Mouse (Mus musculus) retina, postnatal 1 day (tissue): Measurements from ENCODE around the gene Arcn1.
A peak's percentile ranks its signal among the peaks of the same experiment; 100 is the strongest.

Experiments
- DNase-seq: peaks from one replicate; pipeline ENCODE4 v3.0.0-alpha.2; 2012

Arcn1 gene

DNA sequence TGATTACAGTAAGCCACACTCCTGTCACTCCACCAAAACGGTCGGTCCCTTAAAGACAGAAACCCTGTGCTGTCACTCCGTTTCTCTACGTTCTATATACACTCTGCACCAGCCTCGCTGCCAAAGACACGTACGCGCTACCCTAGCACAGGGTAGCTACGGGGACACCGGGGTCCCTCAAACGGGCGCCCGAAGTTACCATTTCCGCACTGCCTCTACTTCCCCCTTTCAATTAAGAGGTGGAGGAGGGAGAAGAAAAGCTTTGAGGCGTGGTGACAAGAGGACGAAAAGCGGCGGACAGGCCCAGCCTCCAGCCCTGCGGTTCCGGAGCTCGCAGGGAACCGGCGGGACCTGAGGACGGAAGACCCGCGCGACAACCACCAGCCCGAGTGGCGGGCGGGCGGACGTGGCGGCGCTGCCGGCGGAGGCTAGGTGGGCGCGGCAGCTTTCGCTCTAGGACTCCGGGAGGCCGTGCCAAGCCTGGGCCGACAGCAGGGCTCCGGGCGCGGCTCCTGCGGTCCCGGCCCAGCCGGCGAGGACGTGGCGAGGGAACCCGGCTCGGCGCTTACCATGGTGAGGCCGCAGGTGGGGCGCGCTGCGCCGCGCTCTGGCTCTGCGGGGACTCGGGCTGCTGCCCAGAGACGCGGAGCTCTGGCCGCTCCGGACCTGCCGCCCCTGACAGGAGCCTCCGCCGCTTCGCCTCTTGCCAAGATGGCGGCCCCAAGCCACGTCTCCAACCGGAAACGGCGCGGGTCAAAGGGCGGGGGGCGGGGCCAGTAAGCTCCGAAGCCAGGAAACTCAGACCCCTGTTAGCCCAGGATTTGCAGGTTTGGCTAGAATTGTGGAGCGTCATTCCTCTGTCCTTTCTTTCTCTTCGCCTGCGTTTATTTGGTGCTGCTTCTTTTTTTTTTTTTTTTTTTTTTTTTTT is at the start of gene Arcn1, which contains the start of gene Ift46:
TSS of gene Arcn1 (minus strand) at position 745 of the 928 bp plus-strand sequence.
TSS of gene Ift46 (plus strand) at position 808 of the 928 bp plus-strand sequence.
- peak; percentile 95 for DNase-seq

GRCm38 (mm10) chr9:44814179-44814578 is 46.5 kb upstream of the Arcn1 start:
- no peak for DNase-seq

- DNase-seq: no peak
These were observed 42.7 kb upstream of the Arcn1 start for GRCm38 (mm10) chr9:44810316-44810715.

DNA sequence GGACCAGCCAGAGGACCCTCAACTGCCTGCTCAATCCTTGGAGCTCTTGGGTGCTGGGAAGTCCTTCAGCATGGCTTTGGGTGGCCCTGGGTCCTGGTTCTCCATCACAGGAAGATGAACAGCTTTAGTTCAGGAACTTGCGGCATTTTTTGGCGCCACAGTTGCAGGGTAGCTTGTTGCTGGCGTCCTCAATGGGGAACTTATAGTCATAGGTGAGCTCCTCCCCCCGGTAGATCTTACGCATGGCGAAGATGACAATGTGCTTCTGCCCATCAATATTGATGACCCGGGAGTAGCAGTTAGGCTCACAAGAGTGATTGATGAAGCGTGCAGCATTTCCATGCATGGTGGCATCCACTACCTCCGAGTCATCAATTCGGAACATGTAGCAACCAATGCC is 40.1 kb upstream of the Arcn1 start:
- no peak for DNase-seq

- no peak for DNase-seq
These were observed 39.5 kb upstream of the Arcn1 start for GRCm38 (mm10) chr9:44807141-44807540.

GRCm38 (mm10) chr9:44805536-44805935 is 37.9 kb upstream of the Arcn1 start:
- no peak for DNase-seq

- DNase-seq: no peak
These were observed 37.0 kb upstream of the Arcn1 start for GRCm38 (mm10) chr9:44804678-44805077.

- DNase-seq: no peak
These were observed 35.3 kb upstream of the Arcn1 start, which contains the start of gene Ttc36 for GRCm38 (mm10) chr9:44802808-44803450. Gene Ttc36 (minus strand): TSS chr9:44803072.

DNA sequence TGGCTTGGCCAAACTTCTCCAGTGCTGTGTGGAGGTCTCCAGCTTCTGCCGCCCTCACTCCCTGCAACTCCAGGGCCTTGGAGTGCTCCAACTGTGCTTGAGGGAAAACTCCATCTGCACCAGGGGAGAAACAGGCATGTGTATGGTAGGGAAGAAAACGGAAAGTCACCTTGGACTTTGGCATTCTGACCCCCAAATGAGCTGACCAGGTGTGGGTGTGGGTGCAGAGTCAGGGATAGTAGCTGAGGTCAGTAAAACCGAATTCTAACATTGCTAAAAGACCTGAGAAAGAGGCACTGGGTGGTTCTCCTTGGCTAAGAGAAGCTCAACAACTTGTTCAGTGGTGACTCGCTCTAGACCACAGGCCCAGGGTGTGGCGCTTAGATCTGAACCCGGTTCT is 34.0 kb upstream of the Arcn1 start:
- DNase-seq: no peak

GRCm38 (mm10) chr9:44799958-44800324 is 32.3 kb upstream of the Arcn1 start:
- DNase-seq: no peak

DNA sequence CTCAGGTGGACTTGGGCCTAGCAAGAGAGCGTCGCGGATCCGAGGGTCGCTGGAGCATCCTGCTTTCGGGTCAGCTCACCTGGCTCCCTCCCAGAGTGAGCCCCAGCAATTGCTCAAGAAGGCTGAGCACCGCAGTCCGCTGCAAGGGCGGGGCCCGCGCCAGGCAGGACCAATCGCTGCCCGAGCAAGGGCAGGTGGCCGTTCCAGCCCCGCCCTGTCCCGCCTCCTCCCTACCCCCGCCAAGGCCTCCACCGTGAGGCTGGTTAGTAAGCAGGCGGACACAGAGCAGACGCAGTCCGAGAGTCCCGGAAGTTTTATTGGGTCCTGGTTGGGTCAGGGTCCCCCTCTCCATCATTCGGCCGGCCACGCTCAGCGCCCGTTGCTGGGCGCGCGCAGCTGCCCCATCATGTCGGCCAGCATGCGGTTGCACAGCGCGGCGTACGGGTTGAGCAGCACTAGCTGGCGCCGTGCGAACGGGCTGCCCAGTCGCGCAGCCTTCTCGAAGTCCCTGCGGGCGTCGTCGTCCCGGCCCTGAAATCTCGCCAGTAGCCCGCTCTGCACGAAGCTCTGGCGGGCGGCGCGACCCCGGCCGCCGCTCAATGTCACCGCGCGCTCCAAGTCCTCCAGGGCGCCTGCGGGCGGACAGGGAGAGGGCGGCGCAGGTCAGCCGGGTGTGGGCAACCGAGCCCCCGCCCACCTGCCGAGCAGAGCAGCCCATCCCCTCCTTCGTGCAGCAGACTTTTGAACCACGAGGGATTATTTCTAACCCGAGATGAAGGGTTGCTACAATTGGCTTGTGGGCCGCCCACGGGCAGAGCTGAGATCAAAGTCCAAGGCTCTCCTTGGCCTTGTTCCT is 31.7 kb upstream of the Arcn1 start, which contains the start of gene Tmem25:
TSS of gene Tmem25 (minus strand) at position 206 of the 856 bp plus-strand sequence.
- DNase-seq: peak; percentile 90

GRCm38 (mm10) chr9:44798298-44798697 is 30.7 kb upstream of the Arcn1 start:
- no peak for DNase-seq

- DNase-seq: no peak
These were observed 25.2 kb upstream of the Arcn1 start for GRCm38 (mm10) chr9:44792842-44793241.

DNA sequence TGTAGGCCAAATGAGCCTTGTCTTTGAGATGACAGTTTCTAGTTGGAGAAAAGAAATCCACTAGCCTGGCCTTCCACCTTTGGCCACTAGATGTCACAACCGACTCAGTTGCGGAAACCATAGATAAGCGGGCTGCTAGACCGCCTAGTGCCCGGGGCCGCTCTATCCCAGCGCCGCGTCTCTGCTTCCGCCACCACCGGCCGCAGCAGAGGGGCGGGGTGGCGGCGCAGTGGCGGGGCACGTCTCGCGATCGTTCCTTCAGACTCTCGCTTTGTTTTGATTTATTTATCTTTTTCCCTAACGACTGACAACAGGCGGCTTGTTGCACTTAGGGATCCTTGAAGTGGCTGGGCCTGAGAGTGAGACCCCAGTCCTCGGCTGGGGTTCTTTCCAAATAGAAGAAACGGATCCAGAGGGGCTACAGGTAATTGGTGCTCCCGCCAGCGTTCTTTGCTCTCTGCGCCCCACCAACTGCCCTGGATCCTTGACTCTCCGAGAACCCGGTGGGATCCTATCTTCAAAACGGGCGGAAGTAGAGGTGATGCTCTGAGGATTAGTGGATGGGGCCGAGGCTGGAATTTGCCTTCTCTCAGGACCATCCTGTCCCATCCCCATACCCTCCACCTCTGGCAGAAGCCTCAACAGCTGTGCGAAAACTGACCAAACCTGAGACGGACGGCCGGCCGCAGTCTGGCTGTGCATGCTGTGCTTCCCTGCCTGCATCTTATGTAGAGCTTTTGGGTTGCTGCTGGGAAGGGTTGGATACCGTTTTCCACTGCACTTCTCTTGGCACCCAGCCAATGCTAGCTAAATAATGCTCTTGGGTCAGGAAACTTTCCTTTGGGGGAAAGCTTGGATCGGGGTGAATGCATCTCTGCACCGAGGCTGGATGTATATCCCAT is 5.4 kb upstream of the Arcn1 start:
- peak; percentile 98 for DNase-seq

DNA sequence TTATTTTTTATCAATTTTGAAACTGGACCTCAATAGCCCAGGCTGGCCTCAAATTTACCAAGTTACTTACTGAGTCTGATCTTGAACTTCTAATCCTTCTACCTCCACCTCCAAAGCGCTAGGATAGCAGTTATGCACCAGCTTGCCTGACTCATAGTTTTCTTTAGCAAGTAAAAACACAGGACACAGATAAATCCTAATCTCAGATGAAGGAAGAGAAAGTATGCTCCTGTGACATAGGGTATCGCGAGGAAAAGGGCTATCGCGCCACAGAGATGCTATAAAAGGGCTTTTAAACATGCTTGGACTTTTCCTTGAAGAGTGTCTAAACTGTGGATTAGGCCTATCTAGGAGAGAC is 4.7 kb upstream of the Arcn1 start:
- DNase-seq: no peak

- no peak for DNase-seq
These were observed 3.7 kb upstream of the Arcn1 start for GRCm38 (mm10) chr9:44771376-44771775.

GRCm38 (mm10) chr9:44768029-44768394 is 367 bp upstream of the Arcn1 start:
- DNase-seq: peak; percentile 2

DNA sequence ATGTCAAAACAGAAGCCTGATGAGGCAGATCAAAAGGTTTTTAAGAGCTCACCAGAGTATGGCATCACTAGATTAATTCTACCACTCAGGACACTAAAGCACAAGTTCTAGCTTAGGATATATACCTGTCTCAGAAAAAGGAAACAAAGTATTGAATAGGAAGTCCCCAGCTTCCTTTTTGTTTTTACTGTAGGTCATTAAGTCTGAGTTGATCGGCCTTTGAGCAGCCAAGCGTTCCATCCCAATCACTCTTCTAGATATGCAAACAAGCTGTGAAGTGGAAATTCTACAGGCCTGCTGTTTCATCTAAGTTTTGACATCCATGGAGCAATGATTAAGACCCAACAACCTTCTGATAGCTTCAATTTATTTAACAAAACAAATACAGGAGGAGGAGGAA is 6.8 kb downstream of the Arcn1 start:
- DNase-seq: no peak

DNA sequence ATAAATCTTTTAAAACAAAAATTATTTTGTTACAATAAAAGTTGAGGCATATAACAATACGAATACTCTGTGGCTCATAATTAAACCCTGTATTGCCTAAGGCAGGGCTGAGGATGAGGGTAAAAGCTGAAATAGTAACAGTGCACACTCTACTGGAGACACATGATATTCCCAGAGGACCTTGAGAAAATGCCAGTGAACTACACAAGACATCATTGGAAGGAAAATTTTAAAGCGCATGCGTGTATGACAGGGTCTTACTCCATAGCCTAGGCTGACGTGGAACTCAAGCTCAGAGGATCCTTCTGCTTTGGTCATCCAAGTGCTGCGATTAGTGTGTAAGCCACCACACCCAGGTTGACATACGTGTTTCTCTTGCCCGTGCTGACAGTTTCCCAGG is 19.2 kb downstream of the Arcn1 start:
- no peak for DNase-seq

DNA sequence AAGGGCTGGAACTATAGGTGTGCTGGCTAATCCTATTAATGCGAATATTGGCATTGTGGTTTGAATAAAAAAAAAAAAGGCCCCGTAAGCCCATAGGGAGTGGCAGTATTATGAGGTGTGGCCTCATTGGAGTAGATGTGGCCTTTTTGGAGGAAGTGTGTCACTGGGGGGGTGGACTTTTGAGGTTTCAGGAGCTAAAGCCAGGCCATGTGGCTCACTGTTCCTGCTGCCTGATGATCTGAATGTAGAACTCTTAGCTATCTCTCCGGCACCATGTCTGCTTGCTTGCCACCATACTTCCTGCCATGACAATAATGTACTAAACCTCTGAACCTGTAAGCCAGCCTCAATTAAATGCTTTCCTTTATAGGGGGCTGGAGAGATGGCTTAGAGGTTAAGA is 20.3 kb downstream of the Arcn1 start:
- DNase-seq: no peak

- no peak for DNase-seq
These were observed 21.0 kb downstream of the Arcn1 start for GRCm38 (mm10) chr9:44746666-44747065.

GRCm38 (mm10) chr9:44745371-44745770 is 22.3 kb downstream of the Arcn1 start:
- DNase-seq: no peak
